Mouse (Mus musculus): ENCODE data around the gene Apol7e. TPM values are rescaled to one million over a fixed set of nuclear protein-coding genes. Genes with fewer than 3 reads are reported as not detected.
A peak's percentile ranks its signal among the peaks of the same experiment; 100 is the strongest.
"Not testable (repeated sequence)": the region's sequence is repeated elsewhere in the genome, so short reads cannot be mapped to it uniquely, and the experiment has no call there.

The Apol7e gene
- polyA plus RNA-seq, 1 experiment from 2014 or later = not detected

DNA sequence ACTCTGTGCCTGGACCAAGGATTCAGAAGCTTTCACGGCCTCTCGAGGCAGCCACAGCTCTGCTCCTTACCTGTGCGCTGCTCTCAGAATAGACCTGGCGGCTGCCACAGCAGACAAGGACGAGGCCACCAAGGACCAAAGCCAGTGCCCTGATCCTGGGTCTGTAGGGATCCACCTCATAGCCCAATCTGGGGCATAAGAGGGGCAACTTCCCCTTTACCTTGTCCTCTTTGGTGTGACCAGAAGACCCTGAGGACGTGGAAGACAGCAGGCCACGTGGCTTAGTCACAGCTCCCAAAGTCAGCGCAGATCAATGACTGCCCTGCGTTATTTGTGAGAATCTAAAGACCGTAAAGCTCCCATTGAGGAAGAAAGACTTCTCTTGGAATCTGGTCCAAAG lies 34.2 kb downstream of the Apol7e start:
- not testable (repeated sequence) for H3K27ac ChIP-seq (ENCODE audit: low read depth, low read length); DNase-seq (ENCODE audit: low spot score); H3K4me1 ChIP-seq (replicated peaks; ENCODE audit: control insufficient read depth, insufficient read depth, low read length); H3K27me3 ChIP-seq (ENCODE audit: control insufficient read depth, insufficient read depth, low read length); ATAC-seq (replicated peaks; ENCODE audit: low FRiP score); H3K36me3 ChIP-seq (ENCODE audit: control insufficient read depth, insufficient read depth, low read length); H3K4me3 ChIP-seq (ENCODE audit: low read depth, low read length); H3K4me2 ChIP-seq (ENCODE audit: low read depth, low read length, severe bottlenecking); H3K9ac ChIP-seq (ENCODE audit: low read length); H3K9me3 ChIP-seq (ENCODE audit: control insufficient read depth, low read length)
- WGBS = 75% methylated on average over 10 of the region's 10 CpGs

- H3K36me3 ChIP-seq (ENCODE audit: control insufficient read depth, insufficient read depth, low read length); H3K4me1 ChIP-seq (replicated peaks; ENCODE audit: control insufficient read depth, insufficient read depth, low read length); H3K27ac ChIP-seq (ENCODE audit: low read depth, low read length); H3K4me3 ChIP-seq (ENCODE audit: low read depth, low read length); H3K27me3 ChIP-seq (ENCODE audit: control insufficient read depth, insufficient read depth, low read length); ATAC-seq (replicated peaks; ENCODE audit: low FRiP score); H3K4me2 ChIP-seq (ENCODE audit: low read depth, low read length, severe bottlenecking); DNase-seq (ENCODE audit: low spot score); H3K9me3 ChIP-seq (ENCODE audit: control insufficient read depth, low read length); H3K9ac ChIP-seq (ENCODE audit: low read length): not testable (repeated sequence)
- 91% methylated on average over 8 of the region's 8 CpGs for WGBS
Measured at GRCm38 (mm10) chr15:77733380-77733779, 34.7 kb downstream of the Apol7e start.

DNA sequence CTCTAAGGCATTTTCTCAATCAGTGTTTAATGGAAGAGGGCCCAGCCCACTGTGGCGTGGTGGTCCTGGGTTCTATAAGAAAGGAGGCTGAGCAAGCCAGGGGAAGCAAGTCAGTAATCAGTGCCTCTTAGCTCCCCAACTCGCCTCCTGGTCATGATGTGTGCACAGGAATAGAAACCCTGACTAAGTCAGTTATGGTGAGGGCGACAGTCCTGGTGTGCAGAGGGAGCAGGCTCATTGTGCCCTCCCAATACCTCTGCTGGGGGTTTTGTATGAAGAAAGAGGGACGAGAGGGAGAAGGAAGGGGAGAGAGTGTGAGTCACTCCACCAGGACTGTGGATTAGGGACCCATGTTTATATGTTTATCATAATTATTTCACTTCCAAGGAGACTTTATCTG lies 35.2 kb downstream of the Apol7e start:
- not testable (repeated sequence) for H3K4me2 ChIP-seq (ENCODE audit: low read depth, low read length, severe bottlenecking); H3K9me3 ChIP-seq (ENCODE audit: control insufficient read depth, low read length); H3K9ac ChIP-seq (ENCODE audit: low read length); H3K4me1 ChIP-seq (replicated peaks; ENCODE audit: control insufficient read depth, insufficient read depth, low read length); ATAC-seq (replicated peaks; ENCODE audit: low FRiP score); H3K27ac ChIP-seq (ENCODE audit: low read depth, low read length); H3K27me3 ChIP-seq (ENCODE audit: control insufficient read depth, insufficient read depth, low read length); H3K4me3 ChIP-seq (ENCODE audit: low read depth, low read length); H3K36me3 ChIP-seq (ENCODE audit: control insufficient read depth, insufficient read depth, low read length); DNase-seq (ENCODE audit: low spot score)
- 67% methylated on average over 4 of the region's 4 CpGs for WGBS

DNA sequence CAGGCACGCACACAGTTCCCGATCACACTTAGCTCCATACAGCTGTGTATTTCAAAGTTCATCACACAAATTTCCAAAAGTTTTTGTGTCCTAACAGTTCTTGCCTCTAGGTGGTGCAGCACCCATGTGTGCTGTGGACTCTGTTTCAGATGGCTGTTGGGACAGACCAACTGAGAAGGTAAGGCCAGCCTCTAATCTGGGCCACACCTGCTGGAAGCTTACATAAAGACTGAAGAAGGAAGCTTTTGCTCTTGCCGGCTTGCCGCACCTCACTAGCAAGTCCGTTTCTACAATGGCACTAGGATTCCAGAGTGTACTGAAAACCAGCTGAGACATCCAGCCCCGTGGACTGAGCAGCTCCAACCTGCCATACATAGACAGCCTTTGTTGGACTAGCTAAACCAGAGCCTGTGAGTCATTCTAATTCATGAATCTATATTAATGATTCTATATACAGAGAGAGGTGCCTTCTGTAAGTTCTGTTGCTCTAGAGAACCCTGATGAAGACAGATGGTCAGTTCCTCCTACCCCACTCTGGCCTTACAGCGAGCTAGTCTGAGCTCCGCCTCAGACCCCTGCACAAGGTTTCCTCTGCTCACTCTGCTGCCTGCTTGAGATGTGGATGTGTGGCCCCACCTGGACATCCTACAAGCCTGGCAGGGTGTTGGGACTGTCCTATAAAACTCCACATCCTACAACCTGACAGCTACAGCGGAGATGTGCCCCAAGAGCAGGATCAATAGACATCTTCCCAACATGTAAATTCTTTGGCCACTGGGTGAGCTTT lies 42.0 kb downstream of the Apol7e start:
- 76% methylated on average over 9 of the region's 9 CpGs for WGBS
- Histone ChIP-seq H3K4me1 (replicated peaks; ENCODE audit: control insufficient read depth, insufficient read depth, low read length) (no peaks in the 10 kb centered on the region), H3K9me3 (ENCODE audit: control insufficient read depth, low read length) (no peaks in the 10 kb centered on the region), H3K4me2 (ENCODE audit: low read depth, low read length, severe bottlenecking) (no peak overlapping the region), H3K36me3 (ENCODE audit: control insufficient read depth, insufficient read depth, low read length) (no peaks in the 10 kb centered on the region), H3K9ac (ENCODE audit: low read length) (no peak overlapping the region), H3K27me3 (ENCODE audit: control insufficient read depth, insufficient read depth, low read length) (no peaks in the 10 kb centered on the region), H3K27ac (ENCODE audit: low read depth, low read length) (no peak overlapping the region), H3K4me3 (ENCODE audit: low read depth, low read length) (no peak overlapping the region)
- ATAC-seq (replicated peaks; ENCODE audit: low FRiP score) = no peak
- DNase-seq (ENCODE audit: low spot score) = no peak

DNA sequence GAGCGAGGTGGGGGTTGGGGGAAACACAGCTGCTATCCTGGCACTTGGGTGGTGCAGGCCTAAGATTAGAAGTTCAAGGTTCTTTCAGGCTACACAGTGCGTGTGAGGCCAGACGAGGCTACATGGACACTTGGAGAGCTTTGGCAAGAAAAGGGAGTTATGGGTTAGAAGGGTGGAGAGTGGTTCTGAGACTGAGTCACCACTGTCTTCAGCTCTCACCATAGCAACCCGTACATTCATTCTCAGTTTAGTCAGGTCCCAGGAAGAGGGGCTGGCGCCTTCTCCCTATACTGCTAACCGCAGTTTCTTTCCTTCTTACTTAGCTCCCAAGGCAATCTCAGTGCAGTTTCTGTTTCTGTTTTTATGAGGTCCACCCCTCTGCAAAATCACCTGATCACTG lies 42.9 kb downstream of the Apol7e start:
- not testable (repeated sequence) for H3K4me1 ChIP-seq (replicated peaks; ENCODE audit: control insufficient read depth, insufficient read depth, low read length); H3K27ac ChIP-seq (ENCODE audit: low read depth, low read length); DNase-seq (ENCODE audit: low spot score); H3K4me2 ChIP-seq (ENCODE audit: low read depth, low read length, severe bottlenecking); ATAC-seq (replicated peaks; ENCODE audit: low FRiP score); H3K27me3 ChIP-seq (ENCODE audit: control insufficient read depth, insufficient read depth, low read length); H3K9ac ChIP-seq (ENCODE audit: low read length); H3K4me3 ChIP-seq (ENCODE audit: low read depth, low read length); H3K9me3 ChIP-seq (ENCODE audit: control insufficient read depth, low read length); H3K36me3 ChIP-seq (ENCODE audit: control insufficient read depth, insufficient read depth, low read length)
- WGBS = 84% methylated on average over 6 of the region's 6 CpGs

DNA sequence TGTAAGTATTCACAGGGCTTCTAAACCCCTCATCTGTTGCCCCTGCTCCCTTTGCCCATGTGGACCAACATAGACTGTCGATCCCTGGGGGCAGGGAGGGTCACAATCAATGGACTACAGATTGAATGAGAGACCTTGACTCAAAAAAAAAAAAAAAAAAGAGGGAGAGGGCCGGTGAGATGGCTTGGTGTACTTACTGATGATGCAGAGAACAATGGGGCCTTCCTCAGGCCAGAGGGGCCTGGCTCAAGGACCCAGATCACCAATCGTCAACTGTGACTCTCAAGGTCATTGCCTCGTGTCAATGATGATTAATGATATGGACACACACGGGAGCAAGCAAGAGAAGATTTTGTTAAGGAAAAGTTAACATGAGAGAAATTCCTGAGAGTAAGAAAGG lies 46.0 kb downstream of the Apol7e start:
- Histone ChIP-seq H3K27ac (ENCODE audit: low read depth, low read length) (no peak overlapping the region), H3K36me3 (ENCODE audit: control insufficient read depth, insufficient read depth, low read length) (no peaks in the 10 kb centered on the region), H3K9ac (ENCODE audit: low read length) (no peak overlapping the region), H3K4me3 (ENCODE audit: low read depth, low read length) (no peak overlapping the region), H3K4me1 (replicated peaks; ENCODE audit: control insufficient read depth, insufficient read depth, low read length) (no peaks in the 10 kb centered on the region), H3K4me2 (ENCODE audit: low read depth, low read length, severe bottlenecking) (no peak overlapping the region), H3K9me3 (ENCODE audit: control insufficient read depth, low read length) (no peaks in the 10 kb centered on the region), H3K27me3 (ENCODE audit: control insufficient read depth, insufficient read depth, low read length) (no peaks in the 10 kb centered on the region)
- WGBS = 49% methylated on average over 5 of the region's 5 CpGs
- ATAC-seq (replicated peaks; ENCODE audit: low FRiP score) = no peak
- DNase-seq (ENCODE audit: low spot score) = peak; percentile 18

DNA sequence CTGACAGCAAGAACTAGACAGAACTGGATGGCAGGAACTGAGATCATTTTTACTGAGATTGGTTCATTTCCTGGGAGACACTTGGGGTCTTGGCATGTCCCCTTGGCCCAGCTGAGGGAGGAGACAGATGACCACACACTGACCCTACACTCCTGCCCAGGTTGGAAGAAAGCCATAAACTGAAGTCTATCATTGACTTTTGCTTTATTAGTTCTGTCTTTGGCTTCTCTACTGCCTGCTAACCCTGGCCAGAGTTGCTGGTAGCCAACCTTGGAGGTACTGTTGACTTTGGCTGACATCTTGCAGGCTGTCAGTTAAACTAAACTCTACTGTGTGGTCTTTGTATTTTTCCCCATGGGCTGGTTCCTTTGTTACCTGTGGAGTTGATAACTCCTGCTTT lies 46.4 kb downstream of the Apol7e start:
- Histone ChIP-seq H3K27me3 (ENCODE audit: control insufficient read depth, insufficient read depth, low read length) (no peaks in the 10 kb centered on the region), H3K36me3 (ENCODE audit: control insufficient read depth, insufficient read depth, low read length) (no peaks in the 10 kb centered on the region), H3K9ac (ENCODE audit: low read length) (no peak overlapping the region), H3K9me3 (ENCODE audit: control insufficient read depth, low read length) (no peaks in the 10 kb centered on the region), H3K4me2 (ENCODE audit: low read depth, low read length, severe bottlenecking) (no peak overlapping the region), H3K27ac (ENCODE audit: low read depth, low read length) (no peak overlapping the region), H3K4me3 (ENCODE audit: low read depth, low read length) (no peak overlapping the region), H3K4me1 (replicated peaks; ENCODE audit: control insufficient read depth, insufficient read depth, low read length) (no peaks in the 10 kb centered on the region)
- no peak for ATAC-seq (replicated peaks; ENCODE audit: low FRiP score)
- DNase-seq (ENCODE audit: low spot score) = no peak

- Histone ChIP-seq H3K9ac (ENCODE audit: low read length) (no peak overlapping the region), H3K4me1 (replicated peaks; ENCODE audit: control insufficient read depth, insufficient read depth, low read length) (no peaks in the 10 kb centered on the region), H3K9me3 (ENCODE audit: control insufficient read depth, low read length) (no peaks in the 10 kb centered on the region), H3K36me3 (ENCODE audit: control insufficient read depth, insufficient read depth, low read length) (no peaks in the 10 kb centered on the region), H3K27ac (ENCODE audit: low read depth, low read length) (no peak overlapping the region), H3K4me3 (ENCODE audit: low read depth, low read length) (no peak overlapping the region), H3K27me3 (ENCODE audit: control insufficient read depth, insufficient read depth, low read length) (no peaks in the 10 kb centered on the region), H3K4me2 (ENCODE audit: low read depth, low read length, severe bottlenecking) (no peak overlapping the region)
- DNase-seq (ENCODE audit: low spot score) (no peak), ATAC-seq (replicated peaks; ENCODE audit: low FRiP score) (no peak)
- WGBS = 96% methylated on average over 1 of the region's 1 CpGs
Measured at GRCm38 (mm10) chr15:77746326-77746725, 47.7 kb downstream of the Apol7e start.

GRCm38 (mm10) chr15:77748414-77748813 lies 49.8 kb downstream of the Apol7e start:
- Histone ChIP-seq H3K4me2 (ENCODE audit: low read depth, low read length, severe bottlenecking) (no peak overlapping the region), H3K4me1 (replicated peaks; ENCODE audit: control insufficient read depth, insufficient read depth, low read length) (no peaks in the 10 kb centered on the region), H3K9ac (ENCODE audit: low read length) (no peak overlapping the region), H3K27ac (ENCODE audit: low read depth, low read length) (no peak overlapping the region), H3K36me3 (ENCODE audit: control insufficient read depth, insufficient read depth, low read length) (no peaks in the 10 kb centered on the region), H3K27me3 (ENCODE audit: control insufficient read depth, insufficient read depth, low read length) (no peaks in the 10 kb centered on the region), H3K9me3 (ENCODE audit: control insufficient read depth, low read length) (no peaks in the 10 kb centered on the region), H3K4me3 (ENCODE audit: low read depth, low read length) (no peak overlapping the region)
- WGBS = 95% methylated on average over 3 of the region's 3 CpGs
- DNase-seq (ENCODE audit: low spot score) (no peak), ATAC-seq (replicated peaks; ENCODE audit: low FRiP score) (no peak)
